Mouse (Mus musculus) CH12F3 (cell line): Measurements from ENCODE around the gene Gck.
"Not testable (repeated sequence)": the region's sequence is repeated elsewhere in the genome, so short reads cannot be mapped to it uniquely, and the experiment has no call there.

Experiments
- in situ Hi-C: fragments of 300-500 bp; cut with MboI; formaldehyde crosslinking; loops from 2 replicates; pipeline ENCODE4 v1.14.3; 2020; ENCODE audit warnings: low sequenced_read_pairs

The Gck gene

DNA sequence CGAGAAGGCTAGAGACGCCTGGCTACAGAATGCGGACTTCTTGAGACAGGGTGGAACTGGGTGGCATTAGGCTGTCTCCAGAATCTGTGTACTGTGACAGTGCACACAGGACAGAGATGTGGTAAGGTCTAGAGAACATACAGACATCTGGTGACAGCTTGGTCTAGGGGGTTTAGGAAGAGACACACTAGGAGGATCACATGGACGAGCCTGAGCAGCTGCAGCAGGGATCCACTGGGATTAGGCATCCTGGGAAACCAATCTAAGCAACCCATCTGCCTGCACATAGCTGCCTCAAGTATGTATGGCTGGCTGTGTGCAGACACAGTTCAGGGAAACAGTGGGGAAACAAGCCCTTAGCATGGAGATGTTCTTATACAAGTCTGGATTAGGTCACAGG is 35.9 kb downstream of the Gck start:
- in situ Hi-C loops = no loop called here

DNA sequence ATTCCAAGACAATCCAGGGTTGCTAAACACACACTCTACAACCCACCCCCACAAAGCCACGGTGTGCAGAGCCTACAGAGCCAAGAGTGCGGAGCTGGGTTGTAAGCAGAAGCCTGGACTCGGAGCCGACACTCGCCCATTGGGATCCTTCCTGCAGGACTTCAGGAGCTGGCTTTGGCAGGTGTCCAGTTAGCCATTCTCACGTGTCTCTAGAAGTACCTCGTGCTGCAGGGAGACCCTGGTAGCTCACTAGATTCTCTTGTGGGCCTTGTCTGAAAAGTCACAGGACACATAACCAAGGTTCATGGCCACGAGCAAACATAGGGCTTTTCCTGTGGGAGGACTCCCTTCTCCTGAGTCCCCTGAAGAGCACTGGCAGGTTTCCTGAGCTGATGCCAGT is 36.6 kb downstream of the Gck start:
- in situ Hi-C loops = no loop called here

GRCm38 (mm10) chr11:5912635-5913034 is 37.2 kb downstream of the Gck start:
- in situ Hi-C loops = no loop called here

DNA sequence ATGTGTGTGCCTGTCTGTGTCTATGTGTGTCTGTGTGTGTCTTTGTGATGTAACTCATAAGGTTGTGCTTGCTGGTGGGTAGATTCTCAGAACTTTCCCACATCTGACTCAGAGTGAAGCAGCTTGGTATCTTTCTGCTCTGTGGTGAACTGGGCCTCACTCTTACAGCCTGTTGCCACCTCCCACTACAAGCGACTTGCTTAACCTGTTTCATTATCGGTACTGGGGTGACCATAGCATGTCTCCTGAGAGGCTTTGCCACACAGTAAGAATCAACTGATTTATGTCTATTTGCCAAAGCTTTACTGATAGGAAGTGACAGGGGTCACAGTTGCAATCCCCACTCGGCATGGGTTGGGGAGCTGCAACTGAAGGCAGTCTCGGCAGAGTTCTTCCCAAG is 41.2 kb downstream of the Gck start:
- in situ Hi-C loops = no loop called here

- in situ Hi-C loops = no loop called here
Measured at GRCm38 (mm10) chr11:5907096-5907495, 42.8 kb downstream of the Gck start.

DNA sequence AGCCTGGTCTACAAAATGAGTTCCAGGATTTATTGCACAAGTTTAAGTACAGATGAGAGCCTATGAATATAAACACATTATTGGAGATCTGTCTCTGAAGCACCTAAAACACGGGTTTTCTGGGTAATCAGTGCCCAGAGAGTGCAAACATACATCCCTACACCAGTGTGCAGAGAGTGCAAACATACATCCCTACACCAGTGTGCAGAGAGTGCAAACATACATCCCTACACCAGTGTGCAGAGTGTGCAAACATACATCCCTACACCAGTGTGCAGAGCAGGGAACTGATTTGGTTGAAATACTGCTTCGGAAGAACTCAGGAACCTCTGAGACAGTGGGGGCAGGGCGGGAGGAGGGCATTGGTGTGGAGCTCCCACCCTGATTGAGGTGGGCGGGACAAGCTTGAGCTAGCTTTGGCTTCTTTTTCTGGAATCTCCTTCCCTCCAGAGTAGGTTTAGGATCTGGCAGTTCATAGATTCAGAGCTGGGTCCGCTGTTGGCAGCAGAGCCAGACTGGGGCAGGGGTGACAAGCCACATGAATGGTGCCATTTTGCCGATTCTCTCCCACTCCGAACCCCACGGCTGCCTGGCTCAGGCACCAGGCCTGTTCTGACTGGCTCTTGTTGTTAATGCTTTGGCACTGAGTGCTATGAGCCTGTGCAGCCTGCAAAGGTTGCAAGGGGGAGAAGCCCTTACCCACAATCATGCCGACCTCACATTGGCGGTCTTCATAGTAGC is 43.9 kb downstream of the Gck start:
- in situ Hi-C loops = no loop called here

GRCm38 (mm10) chr11:5904871-5905270 is 45.0 kb downstream of the Gck start:
- in situ Hi-C loops = no loop called here

DNA sequence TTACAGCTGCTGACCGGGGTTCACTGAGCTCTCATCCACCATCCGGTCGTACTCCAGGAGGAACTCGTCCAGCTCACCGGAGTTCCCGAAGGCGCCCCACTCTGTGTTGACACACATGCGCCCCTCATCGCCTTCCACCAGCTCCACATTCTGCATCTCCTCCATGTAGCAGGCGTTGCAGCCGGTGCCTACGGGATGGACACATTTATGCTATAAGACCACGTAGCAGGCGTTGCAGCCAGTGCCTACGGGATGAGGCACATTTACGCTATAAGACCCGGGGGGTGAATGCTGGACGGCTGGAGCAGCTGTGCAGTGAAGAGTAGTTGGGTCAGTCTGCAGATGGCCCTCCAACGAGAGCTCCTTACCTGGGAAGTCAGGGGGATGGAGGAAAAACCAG is 45.5 kb downstream of the Gck start:
- in situ Hi-C loops = no loop called here

GRCm38 (mm10) chr11:5903844-5904243 is 46.0 kb downstream of the Gck start:
- in situ Hi-C loops = no loop called here

- in situ Hi-C loops = no loop called here
Measured at GRCm38 (mm10) chr11:5902390-5902789, 47.5 kb downstream of the Gck start.

DNA sequence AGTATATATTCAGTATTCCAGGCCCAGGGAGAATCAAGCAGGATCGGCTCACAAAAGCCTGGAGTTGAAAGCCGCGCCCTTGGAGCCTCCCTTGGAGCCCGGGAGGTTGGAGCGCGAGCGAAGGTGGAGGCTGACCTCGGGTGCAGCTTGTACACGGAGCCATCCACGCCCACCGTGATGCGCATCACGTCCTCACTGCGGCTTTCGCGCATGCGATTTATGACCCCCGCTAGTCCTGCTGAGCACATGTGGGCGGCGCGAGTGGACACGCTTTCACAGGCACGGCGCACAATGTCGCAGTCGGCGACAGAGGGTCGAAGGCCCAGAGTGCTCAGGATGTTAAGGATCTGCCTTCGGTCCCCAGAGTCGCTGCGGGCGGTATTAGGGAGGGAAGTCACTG is 47.9 kb downstream of the Gck start:
- in situ Hi-C loops = no loop called here

DNA sequence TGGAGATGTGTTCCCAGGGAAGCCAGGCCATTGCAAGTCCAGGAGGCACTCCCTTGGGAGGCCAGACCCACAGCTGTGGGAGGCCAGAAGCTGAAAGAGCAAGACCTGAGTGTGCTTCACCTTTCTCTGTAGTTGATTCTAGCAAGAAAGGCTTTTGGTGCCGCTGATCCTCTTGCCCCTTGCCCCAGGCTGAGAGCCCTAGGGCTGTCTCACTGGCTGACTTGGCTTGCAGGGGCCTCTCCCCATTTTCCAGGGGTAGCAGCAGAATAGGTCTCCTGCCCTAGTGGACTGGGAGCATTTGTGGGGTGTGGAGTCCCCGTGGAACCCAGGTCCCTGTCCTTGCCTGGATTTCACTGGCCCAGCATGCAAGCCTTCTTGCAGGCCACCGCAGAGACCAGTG is 48.6 kb downstream of the Gck start:
- in situ Hi-C loops = no loop called here

GRCm38 (mm10) chr11:5899286-5899685 is 50.6 kb downstream of the Gck start:
- in situ Hi-C loops = no loop called here

DNA sequence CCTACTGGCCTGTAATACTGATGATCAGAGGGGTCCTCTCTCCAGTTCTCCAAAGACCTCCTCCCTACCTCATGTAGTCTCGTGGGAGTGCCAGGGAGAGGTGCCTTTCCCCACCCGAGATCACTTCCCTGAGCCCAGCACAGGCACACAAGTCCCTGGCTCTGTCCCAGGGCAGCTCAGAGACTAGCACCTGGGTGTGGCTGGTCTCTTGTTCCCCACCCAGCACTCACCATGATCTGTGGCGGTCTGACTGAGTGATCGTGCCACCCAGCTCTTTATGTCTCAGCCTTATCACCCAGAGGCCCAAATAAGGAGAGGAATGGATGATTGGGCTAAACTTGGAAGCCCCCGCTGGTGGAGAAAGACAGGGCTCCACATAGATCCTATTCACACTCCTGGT is 51.4 kb downstream of the Gck start, which contains the start of gene Myl7:
Gene Myl7 (minus strand): TSS at position 252 of the 400 bp plus-strand sequence.
- in situ Hi-C loops = no loop called here

GRCm38 (mm10) chr11:5897839-5898238 is 52.0 kb downstream of the Gck start:
- in situ Hi-C loops = no loop called here

- in situ Hi-C loops = no loop called here
Measured at GRCm38 (mm10) chr11:5897230-5897629, 52.7 kb downstream of the Gck start.

DNA sequence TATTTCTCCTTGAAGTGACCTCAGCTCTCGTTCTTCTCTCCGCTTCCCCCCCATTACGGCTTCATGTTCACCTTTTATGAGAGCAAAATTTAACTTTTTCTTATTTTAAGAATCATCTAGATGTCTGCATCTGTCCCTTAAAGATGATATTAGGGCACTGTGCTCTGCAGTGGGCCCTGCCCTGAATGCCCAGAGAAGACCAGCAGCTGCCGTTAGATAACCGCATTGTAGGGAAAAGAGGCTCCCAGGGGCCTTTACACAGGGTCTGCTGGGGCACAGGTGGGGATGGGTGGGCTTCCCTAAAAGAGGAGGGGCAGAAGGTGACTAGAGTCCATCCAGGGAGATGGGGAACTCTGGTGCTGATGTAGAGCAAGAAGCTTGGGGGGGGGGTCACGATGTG is 56.1 kb downstream of the Gck start:
- in situ Hi-C loops = no loop called here

DNA sequence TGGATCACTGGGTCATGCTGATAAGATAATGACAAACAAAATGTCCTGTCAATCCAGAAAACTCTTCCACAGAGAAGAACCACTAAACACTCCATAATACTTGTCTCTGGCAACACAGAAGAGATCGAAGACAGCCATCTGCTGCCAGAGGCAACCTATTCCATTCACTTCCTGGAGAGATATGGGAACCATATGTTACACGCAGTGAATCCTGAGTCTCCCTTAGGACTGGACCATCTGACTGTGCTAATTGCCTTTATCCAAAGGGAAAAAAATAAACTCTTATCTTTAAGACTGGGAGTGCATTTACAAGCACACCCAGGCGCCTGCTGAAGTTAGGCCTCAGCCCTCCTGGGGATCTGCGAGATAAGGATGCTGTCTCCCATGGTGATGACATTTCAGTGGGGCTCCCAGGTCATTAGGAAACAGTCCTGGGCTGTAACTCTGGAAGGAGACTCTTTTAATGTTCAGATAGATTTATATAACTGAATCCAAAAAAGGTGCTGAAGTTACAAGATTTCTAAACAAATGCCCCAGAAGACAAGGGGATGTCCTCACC is 57.0 kb downstream of the Gck start:
- in situ Hi-C loops = no loop called here

DNA sequence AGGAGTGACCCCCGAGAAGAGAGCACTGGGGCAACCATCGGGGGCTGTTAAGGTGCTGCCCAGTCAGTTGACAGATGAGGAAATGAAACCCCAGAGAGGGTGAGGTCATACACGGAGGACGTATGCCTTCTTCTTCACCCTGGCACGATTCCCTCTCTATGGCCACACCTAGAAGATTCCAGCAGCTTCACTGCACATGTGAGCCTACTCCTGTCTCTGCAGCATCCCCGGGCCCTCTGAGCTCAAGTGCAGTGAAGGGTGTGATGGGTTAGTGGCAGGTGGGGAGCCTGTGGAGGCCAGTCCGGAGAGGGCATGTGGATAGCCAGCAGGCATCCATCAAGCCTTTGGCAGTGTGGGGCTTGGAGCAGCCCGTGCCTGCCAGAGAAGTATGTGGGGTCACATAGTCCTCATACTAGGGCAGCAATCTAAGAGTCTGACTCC is 57.7 kb downstream of the Gck start:
- in situ Hi-C loops = no loop called here

DNA sequence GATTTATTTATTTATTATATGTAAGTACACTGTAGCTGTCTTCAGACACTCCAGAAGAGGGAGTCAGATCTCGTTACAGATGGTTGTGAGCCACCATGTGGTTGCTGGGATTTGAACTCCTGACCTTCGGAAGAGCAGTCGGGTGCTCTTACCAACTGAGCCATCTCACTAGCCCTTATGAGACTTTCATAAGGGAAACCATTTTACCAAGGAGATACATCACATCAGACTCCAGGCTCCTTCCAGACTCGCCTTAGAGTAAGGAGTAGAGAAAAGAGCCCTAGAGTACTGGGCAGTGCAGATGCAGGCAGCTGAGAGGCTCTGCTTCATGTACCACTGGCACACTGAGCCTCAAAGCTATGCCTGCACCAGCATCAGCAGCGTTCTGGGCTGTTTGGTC is 61.3 kb downstream of the Gck start:
- in situ Hi-C loops = not testable (repeated sequence)

DNA sequence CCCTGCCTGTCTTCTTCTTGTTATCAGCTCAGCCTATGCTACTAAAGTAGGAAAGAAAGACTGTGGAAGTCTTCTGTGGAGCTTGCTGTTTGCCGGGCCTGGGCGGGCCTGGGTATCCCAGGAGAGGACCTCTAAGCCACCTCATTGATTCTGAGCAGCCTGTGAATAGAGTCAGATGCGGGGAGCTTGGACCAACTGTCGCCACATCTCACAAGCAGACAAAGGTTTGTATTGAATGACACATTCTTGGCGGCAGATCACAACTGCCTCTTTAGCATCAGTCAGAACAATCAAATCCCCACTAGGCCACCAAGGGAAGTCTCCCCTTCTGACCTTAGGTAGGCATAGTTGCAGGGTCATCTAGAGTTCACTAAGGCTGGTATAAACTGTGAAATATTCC is 62.6 kb downstream of the Gck start:
- in situ Hi-C loops = no loop called here

DNA sequence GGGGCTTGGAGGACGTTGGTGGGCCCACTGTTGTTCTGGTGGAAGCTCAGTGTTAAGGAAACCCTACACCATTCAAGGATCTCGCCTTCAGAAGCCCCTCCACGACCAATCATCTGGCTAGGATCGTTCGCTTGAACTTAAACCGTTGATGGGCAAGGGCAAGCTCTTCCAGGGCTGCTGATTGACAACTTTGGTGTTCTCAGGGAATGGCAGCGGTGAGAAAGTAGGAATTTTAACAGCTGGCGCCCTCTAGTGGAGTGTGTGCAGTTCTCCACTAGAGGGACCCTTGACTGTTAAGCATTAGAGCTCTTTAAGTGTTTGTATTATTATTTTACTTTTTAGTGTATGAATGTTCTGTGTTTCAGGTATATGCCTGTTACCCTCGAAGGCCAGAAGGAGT is 63.7 kb downstream of the Gck start:
- in situ Hi-C loops = no loop called here

DNA sequence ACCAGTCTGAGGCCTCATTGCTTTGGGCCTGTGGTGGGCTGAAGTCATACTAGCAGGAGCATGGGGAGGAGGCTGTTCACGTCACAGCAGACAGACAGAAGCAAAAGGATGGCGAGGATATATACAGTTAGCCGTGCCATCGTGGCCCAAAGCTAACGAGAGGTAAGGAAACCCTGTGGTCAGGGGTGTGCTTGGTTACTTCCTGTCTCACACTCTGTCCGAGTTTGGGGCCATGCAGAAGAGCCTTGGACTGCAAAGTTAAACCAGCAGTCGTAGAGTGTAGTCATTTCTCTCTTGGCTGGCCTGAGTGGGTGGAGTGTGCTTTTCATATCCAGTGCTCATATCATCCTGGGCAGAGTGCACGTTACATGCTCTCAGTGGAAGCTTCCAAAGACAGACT is 67.4 kb downstream of the Gck start:
- in situ Hi-C loops = no loop called here
